ENCODE assay signal across 9 mouse cellular contexts in genomic region chr16:38399531-38400231, GRCm38 (mm10). TPM values are rescaled to one million over a fixed set of nuclear protein-coding genes. Genes with fewer than 3 reads are reported as not detected.
DNase-seq lines count a peak whose midpoint lies in the region; ATAC-seq and TF ChIP-seq lines count a peak whose summit lies in the region.
"Had no signal": no experiment of that assay in that cellular context is flagged by ENCODE, and none has a peak within 500 bp of the region (broad histone marks: within the 10 kb centered on the region; RNA-seq: fewer than 3 reads in every experiment).

No protein-coding gene starts in this region.

- whole genome bisulfite sequencing in hindbrain, embryonic 13.5 days: 12% methylated on average over 17 of the region's 17 CpGs

- no peaks in the 10 kb centered on the region for H3K27me3 ChIP-seq in G1E (ENCODE audit: insufficient read depth, low read length)
- H3K27me3 ChIP-seq in hindbrain, embryonic 13.5 days: no peaks in the 10 kb centered on the region

- H3K4me3 ChIP-seq in G1E (ENCODE audit: low read depth, low read length): peak overlapping the region; percentile 2; the same call in 1 of the 2 replicates
- peak overlapping the region; percentile 8; the same call in 1 of the 2 replicates for H3K4me3 ChIP-seq in brown adipose tissue, adult 24 weeks (ENCODE audit: insufficient read depth, low read depth, low read length)
- H3K4me3 ChIP-seq in gastrocnemius, adult 2 months: peak overlapping the region; percentile 59
- peak overlapping the region; percentile 28 for H3K4me3 ChIP-seq in hindbrain, embryonic 13.5 days
- H3K4me3 ChIP-seq: erythroblast, embryonic 14.5 days had no signal

- intact Hi-C loops in gastrocnemius, adult 2 months (cut with DNase I): loop anchor here (5.0 kb wide), 2 partner anchors 37 to 53 kb away; partner anchors contain the start of genes Adprh and Popdc2
- intact Hi-C loops in left cerebral cortex, postnatal 10 days (cut with DNase I): no loop called here

- H3K27ac ChIP-seq in brown adipose tissue, adult 24 weeks (replicated peaks; ENCODE audit: low read depth, low read length): peak overlapping the region; percentile 65
- peak overlapping the region; percentile 83 for H3K27ac ChIP-seq in gastrocnemius, adult 2 months
- H3K27ac ChIP-seq in hindbrain, embryonic 13.5 days: peak overlapping the region; percentile 86

- peak; percentile 10; the same call in 1 of the 2 replicates for ATAC-seq in G1E (ENCODE audit: extremely low read depth, insufficient number of reproducible peaks, low FRiP score, poor library complexity, severe bottlenecking)
- peak; percentile 94 for ATAC-seq in hindbrain, embryonic 13.5 days (ENCODE audit: low FRiP score)
- ATAC-seq in megakaryocyte, adult 5-6 weeks (ENCODE audit: poor library complexity, severe bottlenecking): peak; percentile 33
- no peak for ATAC-seq in erythroblast, adult 5-6 weeks (replicated peaks; ENCODE audit: low FRiP score, poor library complexity, severe bottlenecking)

- H3K9ac ChIP-seq in hindbrain, embryonic 13.5 days: peak overlapping the region; percentile 68

- peaks cover 61% of the 10 kb centered on the region for H3K4me1 ChIP-seq in G1E (ENCODE audit: insufficient read depth, low read depth, low read length)
- H3K4me1 ChIP-seq in brown adipose tissue, adult 24 weeks (ENCODE audit: control insufficient read depth, insufficient read depth, insufficient read length, low read length): no peaks in the 10 kb centered on the region
- H3K4me1 ChIP-seq in hindbrain, embryonic 13.5 days (replicated peaks): peaks cover 13% of the 10 kb centered on the region

- no peaks in the 10 kb centered on the region for H3K9me3 ChIP-seq in G1E (replicated peaks)
- H3K9me3 ChIP-seq in hindbrain, embryonic 13.5 days: no peaks in the 10 kb centered on the region

- peak; percentile 23 for DNase-seq in G1E (ENCODE audit: low spot score)
- DNase-seq in gastrocnemius, adult 2 months: peak; percentile 74
- DNase-seq in left cerebral cortex, postnatal 10 days (ENCODE audit: extremely low spot score in 1 of 2, low spot score in 2 of 2): peak; percentile 26 to 77
- peak; percentile 91 for DNase-seq in retina, postnatal 1 day

- H3K4me2 ChIP-seq in hindbrain, embryonic 13.5 days: peak overlapping the region; percentile 61

- no peaks in the 10 kb centered on the region for H3K36me3 ChIP-seq in G1E (replicated peaks)
- H3K36me3 ChIP-seq in hindbrain, embryonic 13.5 days: no peaks in the 10 kb centered on the region

- TF ChIP-seq CTCF in G1E (IDR thresholded peaks at IDR 0.05; ENCODE audit: low read depth, low read length): no peak
- TF ChIP-seq CTCF in gastrocnemius, adult 2 months (IDR thresholded peaks at IDR 0.05): no peak

RNA-seq across cellular contexts. Expression of gene Pla1a, which starts 33.3 kb away (rescaled TPM):
- total RNA-seq in G1E (2014; fragmentation: Nextera tagmentation): 1.7 TPM in 1 of 2 replicates, not detected in the other
- total RNA-seq in G1E (2017): 0.16 TPM in 1 of 2 replicates, not detected in the other
- not detected in 2 replicates for polyA plus RNA-seq in G1E (2012)
- 11.3 and 14.4 TPM in 2 replicates for polyA plus RNA-seq in brown adipose tissue, adult 24 weeks (2012; ENCODE audit: insufficient read depth, insufficient read length, missing spikeins)
- total RNA-seq in gastrocnemius, adult 2 months (2021): 1 to 10 TPM; 5.3 to 6.3 TPM
- polyA plus RNA-seq in hindbrain, embryonic 13.5 days (2015; fragmentation: Nextera tagmentation; extraction: Ambion mirVana): 0.30 and 0.31 TPM in 2 replicates
- total RNA-seq in left cerebral cortex, postnatal 10 days (2021): 1 to 10 TPM in 1 of 2 experiments, under 1 TPM in 1; 0.67 to 1.3 TPM
- total RNA-seq in megakaryocyte, adult 5-6 weeks (2015): 0.38 TPM in 1 of 2 replicates, not detected in the other
- not detected in 2 replicates for total RNA-seq in megakaryocyte, adult 5-6 weeks (2017)
- 3.7 TPM in 1 of 2 replicates, not detected in the other for total RNA-seq in erythroblast, adult 5-6 weeks (2015; ENCODE audit: low replicate concordance)
- total RNA-seq in erythroblast, adult 5-6 weeks (2017; ENCODE audit: low replicate concordance): 0.28 TPM in 1 of 2 replicates, not detected in the other
- polyA plus RNA-seq: erythroblast, embryonic 14.5 days had no signal

RNA-seq across cellular contexts. Expression of gene Popdc2, which starts 37.7 kb away (rescaled TPM):
- 22.7 and 25.7 TPM in 2 replicates for total RNA-seq in G1E (2014; fragmentation: Nextera tagmentation)
- total RNA-seq in G1E (2017): 2.8 and 4.3 TPM in 2 replicates
- polyA plus RNA-seq in G1E (2012): 5.0 and 5.4 TPM in 2 replicates
- 15.5 and 17.0 TPM in 2 replicates for polyA plus RNA-seq in brown adipose tissue, adult 24 weeks (2012; ENCODE audit: insufficient read depth, insufficient read length, missing spikeins)
- 10 to 100 TPM; 55.5 to 61.6 TPM for total RNA-seq in gastrocnemius, adult 2 months (2021)
- 0.49 and 0.61 TPM in 2 replicates for polyA plus RNA-seq in hindbrain, embryonic 13.5 days (2015; fragmentation: Nextera tagmentation; extraction: Ambion mirVana)
- under 1 TPM in 1 of 2 experiments, not detected in 1; 0.53 TPM for total RNA-seq in left cerebral cortex, postnatal 10 days (2021)
- 0.38 and 3.9 TPM in 2 replicates for total RNA-seq in megakaryocyte, adult 5-6 weeks (2015)
- total RNA-seq in megakaryocyte, adult 5-6 weeks (2017): 1.8 TPM in 1 of 2 replicates, not detected in the other
- total RNA-seq in erythroblast, adult 5-6 weeks (2015; ENCODE audit: low replicate concordance): 24.9 and 26.5 TPM in 2 replicates
- 6.2 and 14.2 TPM in 2 replicates for total RNA-seq in erythroblast, adult 5-6 weeks (2017; ENCODE audit: low replicate concordance)

RNA-seq across cellular contexts. Expression of gene Adprh, which starts 52.8 kb away (rescaled TPM):
- 56.4 and 60.6 TPM in 2 replicates for total RNA-seq in G1E (2014; fragmentation: Nextera tagmentation)
- total RNA-seq in G1E (2017): 26.4 and 28.4 TPM in 2 replicates
- polyA plus RNA-seq in G1E (2012): 355 and 468 TPM in 2 replicates
- 15.4 and 21.4 TPM in 2 replicates for polyA plus RNA-seq in brown adipose tissue, adult 24 weeks (2012; ENCODE audit: insufficient read depth, insufficient read length, missing spikeins)
- 10 to 100 TPM; 17.5 to 20.9 TPM for total RNA-seq in gastrocnemius, adult 2 months (2021)
- polyA plus RNA-seq in hindbrain, embryonic 13.5 days (2015; fragmentation: Nextera tagmentation; extraction: Ambion mirVana): 157 and 162 TPM in 2 replicates
- 10 to 100 TPM; 63.6 to 63.9 TPM for total RNA-seq in left cerebral cortex, postnatal 10 days (2021)
- 30.6 and 30.9 TPM in 2 replicates for total RNA-seq in megakaryocyte, adult 5-6 weeks (2015)
- total RNA-seq in megakaryocyte, adult 5-6 weeks (2017): 18.3 and 19.2 TPM in 2 replicates
- total RNA-seq in erythroblast, adult 5-6 weeks (2015; ENCODE audit: low replicate concordance): 6.1 and 9.2 TPM in 2 replicates
- 2.2 and 4.6 TPM in 2 replicates for total RNA-seq in erythroblast, adult 5-6 weeks (2017; ENCODE audit: low replicate concordance)

RNA-seq across cellular contexts. Expression of gene Gm21987, which starts 52.8 kb away (rescaled TPM):
- total RNA-seq in G1E (2014; fragmentation: Nextera tagmentation): 4.7 TPM in 1 of 2 replicates, not detected in the other
- not detected in 2 replicates for total RNA-seq in G1E (2017)
- 1,146 and 1,190 TPM in 2 replicates for polyA plus RNA-seq in G1E (2012)
- 2.9 TPM in 1 of 2 replicates, not detected in the other for polyA plus RNA-seq in brown adipose tissue, adult 24 weeks (2012; ENCODE audit: insufficient read depth, insufficient read length, missing spikeins)
- total RNA-seq in gastrocnemius, adult 2 months (2021): not detected
- polyA plus RNA-seq in hindbrain, embryonic 13.5 days (2015; fragmentation: Nextera tagmentation; extraction: Ambion mirVana): not detected in 2 replicates
- not detected for total RNA-seq in left cerebral cortex, postnatal 10 days (2021)
- total RNA-seq in megakaryocyte, adult 5-6 weeks (2015): not detected in 2 replicates
- not detected in 2 replicates for total RNA-seq in megakaryocyte, adult 5-6 weeks (2017)
- total RNA-seq in erythroblast, adult 5-6 weeks (2015; ENCODE audit: low replicate concordance): not detected in 2 replicates
- not detected in 2 replicates for total RNA-seq in erythroblast, adult 5-6 weeks (2017; ENCODE audit: low replicate concordance)

RNA-seq across cellular contexts. Expression of gene Cox17, which starts 52.9 kb away (rescaled TPM):
- total RNA-seq in G1E (2014; fragmentation: Nextera tagmentation) (210 and 232 TPM in 2 replicates), G1E (2017) (836 and 871 TPM in 2 replicates)
- polyA plus RNA-seq in G1E (2012): 163 and 234 TPM in 2 replicates
- polyA plus RNA-seq in brown adipose tissue, adult 24 weeks (2012; ENCODE audit: insufficient read depth, insufficient read length, missing spikeins): 1,266 and 1,331 TPM in 2 replicates
- total RNA-seq in gastrocnemius, adult 2 months (2021): 100 to 1,000 TPM; 138 to 190 TPM
- polyA plus RNA-seq in hindbrain, embryonic 13.5 days (2015; fragmentation: Nextera tagmentation; extraction: Ambion mirVana): 98.7 and 106 TPM in 2 replicates
- 10 to 100 TPM; 47.3 to 59.1 TPM for total RNA-seq in left cerebral cortex, postnatal 10 days (2021)
- total RNA-seq in megakaryocyte, adult 5-6 weeks (2015): 89.3 and 106 TPM in 2 replicates
- 210 and 268 TPM in 2 replicates for total RNA-seq in megakaryocyte, adult 5-6 weeks (2017)
- 53.5 and 84.5 TPM in 2 replicates for total RNA-seq in erythroblast, adult 5-6 weeks (2015; ENCODE audit: low replicate concordance)
- 93.1 and 317 TPM in 2 replicates for total RNA-seq in erythroblast, adult 5-6 weeks (2017; ENCODE audit: low replicate concordance)

Comparison
In these comparisons a context has a peak if more than half of its experiments do, and no peak if none do; other contexts are left out.
1. DNase-seq: peak in every context shown above with its lines; median percentile 91 in retina, postnatal 1 day; 74 in gastrocnemius, adult 2 months; 52 in left cerebral cortex, postnatal 10 days; 23 in G1E.
2. H3K4me3 ChIP-seq: peak in every context shown above with its lines; median percentile 59 in gastrocnemius, adult 2 months; 28 in hindbrain, embryonic 13.5 days; 8 in brown adipose tissue, adult 24 weeks; 2 in G1E.